Mouse (Mus musculus) testis, adult 2 months (tissue): ENCODE data around the gene Mog.

Experiments
- CTCF ChIP-seq: fragments of 200-500 bp; IDR thresholded peaks from 2 replicates; pipeline ENCODE4 v1.5.1; 2012; ENCODE audit warnings: low read depth, mild to moderate bottlenecking, inconsistent platforms, low read length, moderate library complexity; ENCODE audit not compliant: control insufficient read depth, insufficient read depth, insufficient replicate concordance
- POLR2A ChIP-seq: fragments of 200-500 bp; IDR thresholded peaks from 2 replicates; pipeline ENCODE4 v1.6.1; 2012; ENCODE audit warnings: low read depth, mild to moderate bottlenecking, inconsistent platforms, low read length, moderate library complexity; ENCODE audit not compliant: control insufficient read depth

- TF ChIP-seq POLR2A (no peak), CTCF (no peak)
These were observed 24.8 kb upstream of the Mog start for GRCm38 (mm10) chr17:37047981-37048380.
